Mouse (Mus musculus) induced T-regulatory cell, adult 2 months (primary cell): ENCODE results near the gene Arpc1b.
A peak's percentile ranks its signal among the peaks of the same experiment; 100 is the strongest.
"Not testable (repeated sequence)": the region's sequence is repeated elsewhere in the genome, so short reads cannot be mapped to it uniquely, and the experiment has no call there.

ENCODE experiments used
- DNase-seq: peaks from one replicate; pipeline ENCODE4 v3.0.0-alpha.2; 2012; ENCODE audit warnings: low read depth

Arpc1b gene

GRCm38 (mm10) chr5:145114606-145115473 lies 825 bp downstream of the Arpc1b start:
- DNase-seq: peak; percentile 81

GRCm38 (mm10) chr5:145115736-145116135 lies 1.7 kb downstream of the Arpc1b start:
- peak; percentile 62 for DNase-seq

GRCm38 (mm10) chr5:145116316-145116715 lies 2.3 kb downstream of the Arpc1b start:
- DNase-seq: peak; percentile 81

GRCm38 (mm10) chr5:145116916-145117315 lies 2.9 kb downstream of the Arpc1b start:
- DNase-seq: peak; percentile 82

- DNase-seq: no peak
Observed at GRCm38 (mm10) chr5:145118005-145118404, 4.0 kb downstream of the Arpc1b start.

- DNase-seq: no peak
Observed at GRCm38 (mm10) chr5:145118461-145118860, 4.4 kb downstream of the Arpc1b start.

- peak; percentile 68 for DNase-seq
Observed at GRCm38 (mm10) chr5:145119385-145119784, 5.4 kb downstream of the Arpc1b start.

- no peak for DNase-seq
Observed at GRCm38 (mm10) chr5:145120921-145121320, 6.9 kb downstream of the Arpc1b start.

- DNase-seq: no peak
Observed at GRCm38 (mm10) chr5:145123396-145123795, 9.4 kb downstream of the Arpc1b start.

- no peak for DNase-seq
Observed at GRCm38 (mm10) chr5:145126580-145126979, 12.6 kb downstream of the Arpc1b start.

GRCm38 (mm10) chr5:145129124-145129523 lies 15.1 kb downstream of the Arpc1b start:
- DNase-seq: no peak

GRCm38 (mm10) chr5:145129773-145130172 lies 15.8 kb downstream of the Arpc1b start:
- DNase-seq: not testable (repeated sequence)

GRCm38 (mm10) chr5:145130191-145130590 lies 16.2 kb downstream of the Arpc1b start:
- DNase-seq: no peak

GRCm38 (mm10) chr5:145130995-145131394 lies 17.0 kb downstream of the Arpc1b start:
- no peak for DNase-seq

GRCm38 (mm10) chr5:145133275-145133674 lies 19.3 kb downstream of the Arpc1b start:
- not testable (repeated sequence) for DNase-seq

- DNase-seq: no peak
Observed at GRCm38 (mm10) chr5:145138836-145139235, 24.8 kb downstream of the Arpc1b start.

- DNase-seq: peak; percentile 98
Observed at GRCm38 (mm10) chr5:145139571-145140519, 25.8 kb downstream of the Arpc1b start, which contains the start of the genes Pdap1 and Bud31. TSS of gene Pdap1 (minus strand) at chr5:145140238. TSS of gene Bud31 (plus strand) at chr5:145140362.

- no peak for DNase-seq
Observed at GRCm38 (mm10) chr5:145140611-145141010, 26.6 kb downstream of the Arpc1b start.

GRCm38 (mm10) chr5:145147748-145148147 lies 33.7 kb downstream of the Arpc1b start:
- DNase-seq: no peak

GRCm38 (mm10) chr5:145149294-145149693 lies 35.3 kb downstream of the Arpc1b start:
- DNase-seq: no peak

GRCm38 (mm10) chr5:145152690-145153089 lies 38.7 kb downstream of the Arpc1b start:
- no peak for DNase-seq

- no peak for DNase-seq
Observed at GRCm38 (mm10) chr5:145161361-145161760, 47.3 kb downstream of the Arpc1b start.
